Mouse (Mus musculus) adrenal gland, postnatal 10 days (tissue): Measurements from ENCODE around the gene Mup16. TPM values are rescaled to one million over a fixed set of nuclear protein-coding genes. Genes with fewer than 3 reads are reported as not detected.
A peak's percentile ranks its signal among the peaks of the same experiment; 100 is the strongest.
"Not testable (repeated sequence)": the region's sequence is repeated elsewhere in the genome, so short reads cannot be mapped to it uniquely, and the experiment has no call there.

Experiments
- DNase-seq: peaks from one replicate; pipeline ENCODE4 v3.0.0; 2021; ENCODE audit warnings: mixed read lengths
- long read RNA-seq, 2 experiments: library from polyadenylated mRNA; stranded (forward); transcript quantifications; one replicate each; pipeline ENCODE4 v2.0.0; 2021
- total RNA-seq, 2 experiments: library from RNA; stranded (reverse); gene quantifications; 2 replicates each; pipeline ENCODE4 v1.2.3; 2021

Gene Mup16
- total RNA-seq: not detected
- long read RNA-seq, experiment 1: 0 reads
- long read RNA-seq, experiment 2: 0 reads

- not testable (repeated sequence) for DNase-seq
Observed at GRCm38 (mm10) chr4:61519431-61519830, at the start of gene Mup16. Mup16 (minus strand) TSS chr4:61519531.

- DNase-seq: peak; percentile 38
Observed at GRCm38 (mm10) chr4:61555887-61556286, 36.6 kb upstream of the Mup16 start.

Other genes with a start within 250 kb of the Mup16 start
- gene Mup14, start 215.5 kb downstream of the Mup16 start, total RNA-seq: not detected
- gene Mup15, start 79.8 kb downstream of the Mup16 start, total RNA-seq: not detected
- gene Mup17, start 76.3 kb upstream of the Mup16 start, total RNA-seq: not detected
- gene Mup18, start 154.6 kb upstream of the Mup16 start, total RNA-seq: not detected